Mouse (Mus musculus) testis, adult 2 months (tissue): Measurements from ENCODE around the gene Chrm1. TPM values are rescaled to one million over a fixed set of nuclear protein-coding genes. Genes with fewer than 3 reads are reported as not detected.

Experiments used
- H3K27ac ChIP-seq: fragments of 200-500 bp; 2 replicates; pipeline ENCODE4 v1.5.1; 2012; ENCODE audit warnings: low read depth, low read length; ENCODE audit not compliant: control insufficient read depth, insufficient read depth
- H3K27me3 ChIP-seq: fragments of 200-500 bp; 2 replicates; pipeline ENCODE4 v1.6.1; 2012; ENCODE audit warnings: mild to moderate bottlenecking, low read length, moderate library complexity; ENCODE audit not compliant: control insufficient read depth, insufficient read depth
- H3K36me3 ChIP-seq: fragments of 200-500 bp; 2 replicates; pipeline ENCODE4 v1.6.1; 2012; ENCODE audit warnings: mild to moderate bottlenecking, low read length; ENCODE audit not compliant: control insufficient read depth, insufficient read depth
- H3K4me1 ChIP-seq: fragments of 200-500 bp; 2 replicates; pipeline ENCODE4 v1.6.1; 2012; ENCODE audit warnings: low read length; ENCODE audit not compliant: control insufficient read depth, insufficient read depth
- H3K4me3 ChIP-seq: fragments of 200-500 bp; 2 replicates; pipeline ENCODE4 v1.5.1; 2012; ENCODE audit warnings: low read depth, mild to moderate bottlenecking, low read length, moderate library complexity, mixed read lengths; ENCODE audit not compliant: control insufficient read depth
- CTCF ChIP-seq: fragments of 200-500 bp; IDR thresholded peaks from 2 replicates; pipeline ENCODE4 v1.5.1; 2012; ENCODE audit warnings: low read depth, mild to moderate bottlenecking, inconsistent platforms, low read length, moderate library complexity; ENCODE audit not compliant: control insufficient read depth, insufficient read depth, insufficient replicate concordance
- POLR2A ChIP-seq: fragments of 200-500 bp; IDR thresholded peaks from 2 replicates; pipeline ENCODE4 v1.6.1; 2012; ENCODE audit warnings: low read depth, mild to moderate bottlenecking, inconsistent platforms, low read length, moderate library complexity; ENCODE audit not compliant: control insufficient read depth
- polyA plus RNA-seq: library from polyadenylated mRNA; depleted of rRNA; stranded (reverse); fragments of >200 nt; gene quantifications from 2 replicates; pipeline ENCODE4 v1.2.3, GENCODE M21; 2012

The Chrm1 gene
- polyA plus RNA-seq, 1 experiment, result 0.99 TPM

GRCm38 (mm10) chr19:8703571-8703970 is 40.0 kb downstream of the Chrm1 start:
- Histone ChIP-seq H3K27ac (no peak overlapping the region), H3K4me3 (no peak overlapping the region), H3K4me1 (no peaks in the 10 kb centered on the region), H3K27me3 (no peaks in the 10 kb centered on the region), H3K36me3 (peaks cover 2% of the 10 kb centered on the region; the same call in 1 of the 2 replicates)
- TF ChIP-seq POLR2A, result no peak
- no peak for TF ChIP-seq CTCF

- H3K4me3 ChIP-seq, result no peak overlapping the region
- TF ChIP-seq CTCF (no peak), POLR2A (no peak)
- H3K4me1 ChIP-seq, result no peaks in the 10 kb centered on the region
- peaks cover 2% of the 10 kb centered on the region for H3K36me3 ChIP-seq
- H3K27ac ChIP-seq, result no peak overlapping the region; the same call in 1 of the 2 replicates
- no peaks in the 10 kb centered on the region for H3K27me3 ChIP-seq
Measured at GRCm38 (mm10) chr19:8705026-8705708, 41.6 kb downstream of the Chrm1 start.

- H3K27me3 ChIP-seq, result no peaks in the 10 kb centered on the region
- peaks cover 3% of the 10 kb centered on the region for H3K36me3 ChIP-seq
- no peak for TF ChIP-seq CTCF
- TF ChIP-seq POLR2A, result no peak
- no peak overlapping the region for H3K27ac ChIP-seq
- H3K4me3 ChIP-seq, result no peak overlapping the region
- no peaks in the 10 kb centered on the region for H3K4me1 ChIP-seq
Measured at GRCm38 (mm10) chr19:8706132-8706667, 42.6 kb downstream of the Chrm1 start.

GRCm38 (mm10) chr19:8706930-8707329 is 43.3 kb downstream of the Chrm1 start:
- H3K27ac ChIP-seq, result no peak overlapping the region
- H3K36me3 ChIP-seq, result peaks cover 3% of the 10 kb centered on the region
- H3K4me1 ChIP-seq, result no peaks in the 10 kb centered on the region
- H3K27me3 ChIP-seq, result no peaks in the 10 kb centered on the region
- no peak overlapping the region for H3K4me3 ChIP-seq
- TF ChIP-seq POLR2A (no peak), CTCF (no peak)

GRCm38 (mm10) chr19:8708954-8709353 is 45.4 kb downstream of the Chrm1 start:
- no peaks in the 10 kb centered on the region for H3K27me3 ChIP-seq
- H3K36me3 ChIP-seq, result peaks cover 3% of the 10 kb centered on the region
- TF ChIP-seq POLR2A, result no peak

GRCm38 (mm10) chr19:8710057-8710456 is 46.5 kb downstream of the Chrm1 start:
- Histone ChIP-seq H3K36me3 (peaks cover 3% of the 10 kb centered on the region), H3K27ac (no peak overlapping the region), H3K4me3 (no peak overlapping the region), H3K4me1 (peaks cover 11% of the 10 kb centered on the region), H3K27me3 (no peaks in the 10 kb centered on the region)
- no peak for TF ChIP-seq POLR2A
- TF ChIP-seq CTCF, result no peak

More at GRCm38 (mm10) chr19:8708954-8709353, 45.4 kb downstream of the Chrm1 start:
- H3K27ac ChIP-seq, result no peak overlapping the region
- H3K4me3 ChIP-seq, result no peak overlapping the region
- H3K4me1 ChIP-seq, result peaks cover 9% of the 10 kb centered on the region

GRCm38 (mm10) chr19:8711506-8711905 is 47.9 kb downstream of the Chrm1 start:
- H3K27me3 ChIP-seq, result no peaks in the 10 kb centered on the region
- no peak overlapping the region for H3K27ac ChIP-seq
- no peak overlapping the region for H3K4me3 ChIP-seq
- TF ChIP-seq CTCF (no peak), POLR2A (no peak)
- peaks cover 11% of the 10 kb centered on the region for H3K4me1 ChIP-seq
- peaks cover 3% of the 10 kb centered on the region for H3K36me3 ChIP-seq
